Mouse (Mus musculus): ENCODE results near the gene Spns2. TPM values are rescaled to one million over a fixed set of nuclear protein-coding genes. Genes with fewer than 3 reads are reported as not detected.
"Not testable (repeated sequence)": the region's sequence is repeated elsewhere in the genome, so short reads cannot be mapped to it uniquely, and the experiment has no call there.

Spns2 gene
- polyA plus RNA-seq, 1 experiment from 2014 or later: 4.3 TPM

- no peak overlapping the region for H3K4me3 ChIP-seq (ENCODE audit: low read depth, low read length)
- H3K9ac ChIP-seq (ENCODE audit: low read length): no peak overlapping the region
- no peaks in the 10 kb centered on the region for H3K27me3 ChIP-seq (replicated peaks; ENCODE audit: control insufficient read depth, insufficient read depth, low read length)
- no peaks in the 10 kb centered on the region for H3K9me3 ChIP-seq (ENCODE audit: control insufficient read depth, low read length)
- H3K36me3 ChIP-seq (ENCODE audit: control insufficient read depth, insufficient read depth, low read length): peaks cover 93% of the 10 kb centered on the region
- DNase-seq (ENCODE audit: low spot score): peak; percentile 74
- 92% methylated on average over 6 of the region's 6 CpGs for WGBS
- no peak overlapping the region for H3K4me2 ChIP-seq (ENCODE audit: low read length)
- H3K4me1 ChIP-seq (replicated peaks; ENCODE audit: control insufficient read depth, insufficient read depth, low read length): peaks cover 7% of the 10 kb centered on the region
- ATAC-seq (replicated peaks; ENCODE audit: low FRiP score, low TSS enrichment, low read depth): no peak
- H3K27ac ChIP-seq (ENCODE audit: low read depth): no peak overlapping the region
These were observed 43.2 kb downstream of the Spns2 start for GRCm38 (mm10) chr11:72446311-72447105.

GRCm38 (mm10) chr11:72440965-72441664 lies 48.6 kb downstream of the Spns2 start, which contains the start of gene Mybbp1a:
Gene Mybbp1a, plus strand, starts transcription at chr11:72441355.
- Histone ChIP-seq H3K4me3 (ENCODE audit: low read depth, low read length) (peak within 1 kb of the TSS; percentile 80), H3K36me3 (ENCODE audit: control insufficient read depth, insufficient read depth, low read length) (peaks cover 39% of the 10 kb centered on the region), H3K9ac (ENCODE audit: low read length) (peak within 1 kb of the TSS; percentile 75), H3K9me3 (ENCODE audit: control insufficient read depth, low read length) (no peaks in the 10 kb centered on the region), H3K4me2 (ENCODE audit: low read length) (peak within 1 kb of the TSS; percentile 62), H3K27ac (ENCODE audit: low read depth) (peak within 1 kb of the TSS; percentile 90), H3K27me3 (replicated peaks; ENCODE audit: control insufficient read depth, insufficient read depth, low read length) (no peaks in the 10 kb centered on the region), H3K4me1 (replicated peaks; ENCODE audit: control insufficient read depth, insufficient read depth, low read length) (peaks cover 7% of the 10 kb centered on the region)
- ATAC-seq (replicated peaks; ENCODE audit: low FRiP score, low TSS enrichment, low read depth) (peak; percentile 93), DNase-seq (ENCODE audit: low spot score) (peak; percentile 99)
- under 1% methylated on average over 46 of the region's 46 CpGs for WGBS

GRCm38 (mm10) chr11:72440597-72440964 lies 49.1 kb downstream of the Spns2 start:
- not testable (repeated sequence) for ATAC-seq (replicated peaks; ENCODE audit: low FRiP score, low TSS enrichment, low read depth); DNase-seq (ENCODE audit: low spot score)

GRCm38 (mm10) chr11:72438411-72438810 lies 51.3 kb downstream of the Spns2 start:
- no peak for ATAC-seq (replicated peaks; ENCODE audit: low FRiP score, low TSS enrichment, low read depth)
- no peak overlapping the region for H3K4me2 ChIP-seq (ENCODE audit: low read length)
- H3K27me3 ChIP-seq (replicated peaks; ENCODE audit: control insufficient read depth, insufficient read depth, low read length): no peaks in the 10 kb centered on the region
- 49% methylated on average over 4 of the region's 4 CpGs for WGBS
- H3K36me3 ChIP-seq (ENCODE audit: control insufficient read depth, insufficient read depth, low read length): peaks cover 12% of the 10 kb centered on the region
- no peaks in the 10 kb centered on the region for H3K9me3 ChIP-seq (ENCODE audit: control insufficient read depth, low read length)
- H3K27ac ChIP-seq (ENCODE audit: low read depth): no peak overlapping the region
- no peak overlapping the region for H3K4me3 ChIP-seq (ENCODE audit: low read depth, low read length)
- no peak for DNase-seq (ENCODE audit: low spot score)
- peaks cover 13% of the 10 kb centered on the region for H3K4me1 ChIP-seq (replicated peaks; ENCODE audit: control insufficient read depth, insufficient read depth, low read length)
- H3K9ac ChIP-seq (ENCODE audit: low read length): no peak overlapping the region

More at GRCm38 (mm10) chr11:72440597-72440964, 49.1 kb downstream of the Spns2 start:
- H3K9me3 ChIP-seq (ENCODE audit: control insufficient read depth, low read length); H3K27me3 ChIP-seq (replicated peaks; ENCODE audit: control insufficient read depth, insufficient read depth, low read length); H3K4me1 ChIP-seq (replicated peaks; ENCODE audit: control insufficient read depth, insufficient read depth, low read length): not testable (repeated sequence)
- WGBS: 45% methylated on average over 6 of the region's 6 CpGs
- H3K4me3 ChIP-seq (ENCODE audit: low read depth, low read length): peak overlapping the region; percentile 80
- peak overlapping the region; percentile 75 for H3K9ac ChIP-seq (ENCODE audit: low read length)
- H3K4me2 ChIP-seq (ENCODE audit: low read length): peak overlapping the region; percentile 62
- peak overlapping the region; percentile 90 for H3K27ac ChIP-seq (ENCODE audit: low read depth)
- H3K36me3 ChIP-seq (ENCODE audit: control insufficient read depth, insufficient read depth, low read length): peaks cover 34% of the 10 kb centered on the region

GRCm38 (mm10) chr11:72436756-72437650 lies 52.7 kb downstream of the Spns2 start:
- ATAC-seq (replicated peaks; ENCODE audit: low FRiP score, low TSS enrichment, low read depth) (no peak), DNase-seq (ENCODE audit: low spot score) (no peak)
- H3K4me3 ChIP-seq (ENCODE audit: low read depth, low read length): no peak overlapping the region
- no peaks in the 10 kb centered on the region for H3K27me3 ChIP-seq (replicated peaks; ENCODE audit: control insufficient read depth, insufficient read depth, low read length)
- 90% methylated on average over 16 of the region's 16 CpGs for whole genome bisulfite sequencing
- no peaks in the 10 kb centered on the region for H3K9me3 ChIP-seq (ENCODE audit: control insufficient read depth, low read length)
- no peak overlapping the region for H3K4me2 ChIP-seq (ENCODE audit: low read length)
- peaks cover 7% of the 10 kb centered on the region; the same call in 1 of the 2 replicates for H3K4me1 ChIP-seq (replicated peaks; ENCODE audit: control insufficient read depth, insufficient read depth, low read length)
- no peak overlapping the region for H3K27ac ChIP-seq (ENCODE audit: low read depth)
- H3K9ac ChIP-seq (ENCODE audit: low read length): no peak overlapping the region
- no peaks in the 10 kb centered on the region for H3K36me3 ChIP-seq (ENCODE audit: control insufficient read depth, insufficient read depth, low read length)

- Histone ChIP-seq H3K4me1 (replicated peaks; ENCODE audit: control insufficient read depth, insufficient read depth, low read length) (0 out of 2 replicates have a peak, but pooled peaks cover 6% of the 10 kb centered on the region), H3K4me3 (ENCODE audit: low read depth, low read length) (no peak overlapping the region), H3K4me2 (ENCODE audit: low read length) (no peak overlapping the region), H3K9ac (ENCODE audit: low read length) (no peak overlapping the region), H3K27me3 (replicated peaks; ENCODE audit: control insufficient read depth, insufficient read depth, low read length) (no peaks in the 10 kb centered on the region), H3K27ac (ENCODE audit: low read depth) (no peak overlapping the region), H3K9me3 (ENCODE audit: control insufficient read depth, low read length) (no peaks in the 10 kb centered on the region), H3K36me3 (ENCODE audit: control insufficient read depth, insufficient read depth, low read length) (no peaks in the 10 kb centered on the region)
- ATAC-seq (replicated peaks; ENCODE audit: low FRiP score, low TSS enrichment, low read depth) (no peak), DNase-seq (ENCODE audit: low spot score) (no peak)
- WGBS: 75% methylated on average over 5 of the region's 5 CpGs
These were observed 53.4 kb downstream of the Spns2 start for GRCm38 (mm10) chr11:72436271-72436670.

- ATAC-seq (replicated peaks; ENCODE audit: low FRiP score, low TSS enrichment, low read depth) (peak; percentile 13; the same call in 1 of the 2 replicates), DNase-seq (ENCODE audit: low spot score) (no peak)
- Histone ChIP-seq H3K4me2 (ENCODE audit: low read length) (peak overlapping the region; percentile 33), H3K4me3 (ENCODE audit: low read depth, low read length) (no peak overlapping the region), H3K9me3 (ENCODE audit: control insufficient read depth, low read length) (no peaks in the 10 kb centered on the region), H3K27me3 (replicated peaks; ENCODE audit: control insufficient read depth, insufficient read depth, low read length) (no peaks in the 10 kb centered on the region), H3K36me3 (ENCODE audit: control insufficient read depth, insufficient read depth, low read length) (no peaks in the 10 kb centered on the region), H3K4me1 (replicated peaks; ENCODE audit: control insufficient read depth, insufficient read depth, low read length) (0 out of 2 replicates have a peak, but pooled peaks cover 6% of the 10 kb centered on the region), H3K9ac (ENCODE audit: low read length) (no peak overlapping the region), H3K27ac (ENCODE audit: low read depth) (peak overlapping the region; percentile 54; the same call in 1 of the 2 replicates)
- WGBS: 50% methylated on average over 2 of the region's 2 CpGs
These were observed 54.0 kb downstream of the Spns2 start for GRCm38 (mm10) chr11:72435694-72436045.
